Mouse (Mus musculus) megakaryocyte, embryonic 14.5 days (primary cell): ENCODE measurements around the gene Ablim1. TPM values are rescaled to one million over a fixed set of nuclear protein-coding genes. Genes with fewer than 3 reads are reported as not detected.

Experiments
- H3K27me3 ChIP-seq: replicated peaks from 2 replicates; pipeline ENCODE3; 2012; ENCODE audit warnings: inconsistent platforms
- H3K36me3 ChIP-seq: replicated peaks from 2 replicates; pipeline ENCODE3; 2012; ENCODE audit warnings: low read length, inconsistent platforms, mixed read lengths
- H3K4me1 ChIP-seq: 2 replicates; pipeline ENCODE4 v1.6.1; 2012; ENCODE audit warnings: inconsistent platforms
- H3K4me3 ChIP-seq: replicated peaks from 2 replicates; pipeline ENCODE3; 2012; ENCODE audit warnings: moderate library complexity, mild to moderate bottlenecking, inconsistent platforms
- H3K9me3 ChIP-seq: 2 replicates; pipeline ENCODE4 v1.6.1; 2012; ENCODE audit warnings: inconsistent platforms
- FLI1 ChIP-seq: IDR thresholded peaks from 2 replicates; pipeline ENCODE4 v1.6.1; 2012; ENCODE audit warnings: low read length, inconsistent platforms, mixed read lengths
- GATA1 ChIP-seq: IDR thresholded peaks from 3 replicates; pipeline ENCODE4 v1.6.1; 2012; ENCODE audit warnings: mixed read lengths, low read length, inconsistent platforms, borderline replicate concordance
- polyA plus RNA-seq: library from polyadenylated mRNA; stranded (reverse); fragments of >175 nt; gene quantifications from 2 replicates; pipeline ENCODE4 v1.2.3, GENCODE M21; 2012; ENCODE audit warnings: low replicate concordance; ENCODE audit not compliant: insufficient read depth

The Ablim1 gene
- polyA plus RNA-seq, 1 experiment, result 0.17 TPM

- Histone ChIP-seq H3K27me3 (peaks cover 50% of the 10 kb centered on the region), H3K4me1 (no peaks in the 10 kb centered on the region), H3K36me3 (no peaks in the 10 kb centered on the region), H3K4me3 (no peak overlapping the region), H3K9me3 (no peaks in the 10 kb centered on the region)
- TF ChIP-seq FLI1, result no peak
- TF ChIP-seq GATA1, result no peak
Measured at GRCm38 (mm10) chr19:56998331-56998730, 316.4 kb downstream of the Ablim1 start.

GRCm38 (mm10) chr19:56997164-56997599 lies 317.5 kb downstream of the Ablim1 start:
- no peaks in the 10 kb centered on the region for H3K36me3 ChIP-seq
- peaks cover 46% of the 10 kb centered on the region for H3K27me3 ChIP-seq
- no peaks in the 10 kb centered on the region for H3K4me1 ChIP-seq
- H3K4me3 ChIP-seq, result no peak overlapping the region
- no peak for TF ChIP-seq GATA1
- TF ChIP-seq FLI1, result no peak
- no peaks in the 10 kb centered on the region for H3K9me3 ChIP-seq

- peaks cover 41% of the 10 kb centered on the region for H3K27me3 ChIP-seq
- no peaks in the 10 kb centered on the region for H3K9me3 ChIP-seq
- TF ChIP-seq FLI1 (no peak), GATA1 (no peak)
- H3K4me3 ChIP-seq, result no peak overlapping the region
- H3K36me3 ChIP-seq, result no peaks in the 10 kb centered on the region
- no peaks in the 10 kb centered on the region for H3K4me1 ChIP-seq
Measured at GRCm38 (mm10) chr19:56995441-56995840, 319.3 kb downstream of the Ablim1 start.

GRCm38 (mm10) chr19:56994653-56995052 lies 320.1 kb downstream of the Ablim1 start:
- H3K9me3 ChIP-seq, result no peaks in the 10 kb centered on the region
- H3K27me3 ChIP-seq, result peaks cover 39% of the 10 kb centered on the region
- no peaks in the 10 kb centered on the region for H3K36me3 ChIP-seq
- no peaks in the 10 kb centered on the region for H3K4me1 ChIP-seq
- no peak for TF ChIP-seq FLI1
- TF ChIP-seq GATA1, result no peak
- H3K4me3 ChIP-seq, result no peak overlapping the region

- Histone ChIP-seq H3K4me3 (no peak overlapping the region), H3K9me3 (no peaks in the 10 kb centered on the region), H3K36me3 (no peaks in the 10 kb centered on the region), H3K27me3 (peaks cover 40% of the 10 kb centered on the region), H3K4me1 (no peaks in the 10 kb centered on the region)
- TF ChIP-seq FLI1 (no peak), GATA1 (no peak)
Measured at GRCm38 (mm10) chr19:56993763-56994162, 321.0 kb downstream of the Ablim1 start.

GRCm38 (mm10) chr19:56992978-56993545 lies 321.7 kb downstream of the Ablim1 start:
- TF ChIP-seq FLI1 (no peak), GATA1 (no peak)
- no peak overlapping the region for H3K4me3 ChIP-seq
- peaks cover 41% of the 10 kb centered on the region for H3K27me3 ChIP-seq
- H3K9me3 ChIP-seq, result no peaks in the 10 kb centered on the region
- no peaks in the 10 kb centered on the region for H3K4me1 ChIP-seq
- H3K36me3 ChIP-seq, result no peaks in the 10 kb centered on the region

GRCm38 (mm10) chr19:56990367-56991111 lies 324.2 kb downstream of the Ablim1 start:
- no peak overlapping the region for H3K4me3 ChIP-seq
- H3K27me3 ChIP-seq, result peaks cover 35% of the 10 kb centered on the region
- no peaks in the 10 kb centered on the region for H3K9me3 ChIP-seq
- no peaks in the 10 kb centered on the region for H3K4me1 ChIP-seq
- TF ChIP-seq GATA1, result no peak
- no peak for TF ChIP-seq FLI1
- no peaks in the 10 kb centered on the region for H3K36me3 ChIP-seq

- H3K4me3 ChIP-seq, result no peak overlapping the region
- H3K27me3 ChIP-seq, result peaks cover 28% of the 10 kb centered on the region
- no peaks in the 10 kb centered on the region for H3K36me3 ChIP-seq
- no peaks in the 10 kb centered on the region for H3K9me3 ChIP-seq
- no peaks in the 10 kb centered on the region for H3K4me1 ChIP-seq
- no peak for TF ChIP-seq GATA1
- TF ChIP-seq FLI1, result no peak
Measured at GRCm38 (mm10) chr19:56989171-56989570, 325.5 kb downstream of the Ablim1 start.

GRCm38 (mm10) chr19:56984229-56984628 lies 330.5 kb downstream of the Ablim1 start:
- H3K9me3 ChIP-seq, result no peaks in the 10 kb centered on the region
- TF ChIP-seq FLI1 (no peak), GATA1 (no peak)
- H3K36me3 ChIP-seq, result no peaks in the 10 kb centered on the region
- no peaks in the 10 kb centered on the region for H3K4me1 ChIP-seq
- H3K4me3 ChIP-seq, result no peak overlapping the region
- H3K27me3 ChIP-seq, result peaks cover 15% of the 10 kb centered on the region

GRCm38 (mm10) chr19:56983757-56984156 lies 331.0 kb downstream of the Ablim1 start:
- no peaks in the 10 kb centered on the region for H3K36me3 ChIP-seq
- H3K9me3 ChIP-seq, result no peaks in the 10 kb centered on the region
- TF ChIP-seq FLI1, result no peak
- TF ChIP-seq GATA1, result no peak
- H3K4me3 ChIP-seq, result no peak overlapping the region
- no peaks in the 10 kb centered on the region for H3K4me1 ChIP-seq
- peaks cover 11% of the 10 kb centered on the region for H3K27me3 ChIP-seq

Other genes with a start within 250 kb of the Ablim1 start
- 2.9 TPM in 2 replicates for gene Fam160b1, start 45.8 kb upstream of the Ablim1 start, polyA plus RNA-seq
- gene Trub1, start 138.0 kb upstream of the Ablim1 start, polyA plus RNA-seq, result 2.2 and 16.0 TPM in 2 replicates